Mouse (Mus musculus): ENCODE data around the gene Swap70.

Gene Swap70

GRCm38 (mm10) chr7:110309246-110309645 is 87.7 kb downstream of the Swap70 start:
- no peak for DNase-seq

GRCm38 (mm10) chr7:110313392-110314055 is 92.0 kb downstream of the Swap70 start:
- no peak for DNase-seq

- peak; percentile 50 for DNase-seq
These were observed 92.9 kb downstream of the Swap70 start for GRCm38 (mm10) chr7:110314401-110314890.

DNA sequence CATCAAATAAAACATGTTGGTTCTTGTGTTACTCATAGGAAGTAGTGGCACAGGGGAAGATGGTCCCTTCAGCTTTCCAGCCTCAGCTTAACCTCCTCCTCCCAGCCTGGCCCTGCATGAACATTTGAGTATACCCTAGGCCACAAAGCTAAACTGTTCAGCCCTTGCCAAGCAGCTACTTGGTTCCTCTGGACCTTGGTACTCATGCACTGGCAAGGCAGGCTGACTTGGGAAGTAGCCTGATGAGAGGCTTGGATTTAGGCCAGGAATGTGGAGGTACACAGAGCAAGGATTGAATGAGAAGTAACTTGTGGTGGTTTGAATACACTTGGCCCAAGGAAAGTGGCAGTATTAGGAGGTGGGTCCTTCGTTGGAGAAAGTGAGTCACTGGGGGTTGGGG is 93.8 kb downstream of the Swap70 start:
- DNase-seq = no peak

DNA sequence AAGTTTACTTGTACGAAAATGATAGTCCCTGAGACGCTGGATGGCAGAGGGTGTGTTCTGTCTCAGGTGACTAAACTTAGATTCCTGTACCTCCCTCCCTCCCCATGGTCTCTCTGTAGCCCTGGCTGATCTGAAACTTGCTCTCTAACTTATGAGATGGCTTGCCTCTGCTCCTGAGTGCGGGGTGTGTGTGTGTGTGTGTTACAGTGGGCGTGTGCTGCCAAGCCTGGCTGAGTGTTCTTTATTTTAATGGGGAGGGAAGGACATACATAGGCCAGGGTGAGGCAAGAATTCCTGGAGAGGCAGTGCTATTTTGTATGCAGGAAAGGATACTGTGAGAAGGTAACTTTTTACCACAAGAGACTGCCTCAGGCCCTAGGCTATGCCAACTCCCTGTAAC is 95.9 kb downstream of the Swap70 start:
- no peak for DNase-seq

GRCm38 (mm10) chr7:110318971-110319519 is 97.5 kb downstream of the Swap70 start:
- no peak for DNase-seq

- no peak for DNase-seq
These were observed 99.6 kb downstream of the Swap70 start for GRCm38 (mm10) chr7:110321106-110321505.

DNA sequence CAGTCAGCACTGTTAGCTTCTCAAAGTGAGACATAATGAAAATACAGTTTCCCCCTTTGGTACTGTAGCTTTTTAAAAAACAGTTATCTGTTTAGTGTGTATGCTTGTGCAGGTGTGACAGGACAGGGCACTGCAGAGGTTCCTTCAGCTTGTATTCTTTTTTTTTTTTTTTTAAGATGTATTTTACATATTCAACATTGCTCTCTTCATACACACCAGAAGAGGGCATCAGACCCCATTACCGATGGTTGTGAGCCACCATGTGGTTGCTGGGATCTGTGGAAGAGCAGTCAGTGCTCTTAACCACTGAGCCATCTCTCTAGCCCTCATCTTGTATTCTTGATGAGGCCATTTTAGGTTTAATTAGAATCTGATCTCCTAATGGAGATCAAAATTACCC is 103.3 kb downstream of the Swap70 start:
- no peak for DNase-seq

DNA sequence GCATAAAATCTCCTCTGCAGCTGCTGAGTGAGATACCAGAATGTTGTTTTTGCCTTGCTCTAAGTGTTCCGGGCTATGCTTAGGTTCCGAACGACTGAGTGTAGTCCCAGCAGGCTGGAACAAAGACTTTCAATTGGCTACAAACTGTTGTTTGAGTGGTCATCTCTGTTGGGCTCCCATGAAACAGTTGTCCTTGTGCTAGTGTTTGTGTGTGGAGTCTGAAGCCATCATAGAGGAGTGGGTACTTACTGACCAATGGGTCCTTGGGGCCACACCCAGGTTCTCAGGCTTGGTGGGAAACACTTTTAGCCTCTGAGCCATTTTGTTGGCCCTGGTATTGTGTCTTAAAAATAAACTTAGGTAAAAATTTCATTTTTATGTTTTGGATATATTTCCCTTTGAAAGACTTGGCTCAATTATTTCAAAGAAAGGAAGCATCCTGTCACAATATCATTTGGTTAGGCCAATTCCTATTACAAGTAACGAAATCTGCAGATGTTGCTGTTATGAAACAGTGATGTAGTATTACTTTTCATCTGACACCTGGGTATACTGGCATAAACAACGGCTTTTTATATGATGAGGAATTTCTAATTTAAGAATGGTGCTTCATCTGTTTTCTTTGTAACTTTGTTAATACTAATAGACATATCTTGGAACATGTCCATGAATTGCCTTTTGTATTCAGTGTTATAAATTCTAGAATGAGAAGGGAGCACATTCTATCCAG is 104.0 kb downstream of the Swap70 start:
- no peak for DNase-seq

Data from cerebellum, adult 11 months (tissue).